Mouse (Mus musculus): ENCODE data around the gene Bag3.

- TF ChIP-seq CTCF (IDR thresholded peaks at IDR 0.05; ENCODE audit: control insufficient read depth, insufficient read depth, insufficient replicate concordance, low read depth, low read length), result no peak
- TF ChIP-seq POLR2A (IDR thresholded peaks at IDR 0.05; ENCODE audit: control insufficient read depth, low read depth, low read length), result no peak
Measured at GRCm38 (mm10) chr7:128529574-128530051, 6.2 kb downstream of the Bag3 start.
